Mouse (Mus musculus): ENCODE results near the gene Col27a1. TPM values are rescaled to one million over a fixed set of nuclear protein-coding genes. Genes with fewer than 3 reads are reported as not detected.

Col27a1 gene
- polyA plus RNA-seq (2015; fragmentation: Nextera tagmentation; extraction: Ambion mirVana), result 2.2 and 3.1 TPM in 2 replicates

- WGBS, result under 1% methylated on average over 61 of the region's 61 CpGs
- Histone ChIP-seq H3K4me3 (peak within 1 kb of the TSS; percentile 66), H3K36me3 (replicated peaks) (no peaks in the 10 kb centered on the region), H3K27me3 (replicated peaks) (peaks cover 54% of the 10 kb centered on the region), H3K4me1 (peaks cover 29% of the 10 kb centered on the region), H3K9ac (peak within 1 kb of the TSS; percentile 35), H3K27ac (no peak within 1 kb of the TSS), H3K4me2 (peak within 1 kb of the TSS; percentile 100), H3K9me3 (no peaks in the 10 kb centered on the region)
- peak; percentile 41; the same call in 1 of the 2 replicates for ATAC-seq (replicated peaks)
Measured at GRCm38 (mm10) chr4:63213907-63214621, at the start of gene Col27a1. TSS of gene Col27a1 (plus strand) at chr4:63214004.

- Histone ChIP-seq H3K4me2 (no peak overlapping the region), H3K9me3 (no peaks in the 10 kb centered on the region), H3K27ac (no peak overlapping the region), H3K4me1 (no peaks in the 10 kb centered on the region), H3K4me3 (no peak overlapping the region), H3K27me3 (replicated peaks) (no peaks in the 10 kb centered on the region), H3K9ac (no peak overlapping the region), H3K36me3 (replicated peaks) (no peaks in the 10 kb centered on the region)
- WGBS, result 92% methylated on average over 4 of the region's 4 CpGs
- no peak for ATAC-seq (replicated peaks)
Measured at GRCm38 (mm10) chr4:63165636-63166035, 48.2 kb upstream of the Col27a1 start.

- WGBS, result 83% methylated on average over 5 of the region's 5 CpGs
- H3K27me3 ChIP-seq (replicated peaks), result no peaks in the 10 kb centered on the region
- no peak overlapping the region for H3K4me2 ChIP-seq
- H3K4me3 ChIP-seq, result no peak overlapping the region
- no peaks in the 10 kb centered on the region for H3K4me1 ChIP-seq
- no peak overlapping the region for H3K27ac ChIP-seq
- no peaks in the 10 kb centered on the region for H3K36me3 ChIP-seq (replicated peaks)
- no peak for ATAC-seq (replicated peaks)
- H3K9ac ChIP-seq, result no peak overlapping the region
- H3K9me3 ChIP-seq, result no peaks in the 10 kb centered on the region
Measured at GRCm38 (mm10) chr4:63166323-63166722, 47.5 kb upstream of the Col27a1 start.

DNA sequence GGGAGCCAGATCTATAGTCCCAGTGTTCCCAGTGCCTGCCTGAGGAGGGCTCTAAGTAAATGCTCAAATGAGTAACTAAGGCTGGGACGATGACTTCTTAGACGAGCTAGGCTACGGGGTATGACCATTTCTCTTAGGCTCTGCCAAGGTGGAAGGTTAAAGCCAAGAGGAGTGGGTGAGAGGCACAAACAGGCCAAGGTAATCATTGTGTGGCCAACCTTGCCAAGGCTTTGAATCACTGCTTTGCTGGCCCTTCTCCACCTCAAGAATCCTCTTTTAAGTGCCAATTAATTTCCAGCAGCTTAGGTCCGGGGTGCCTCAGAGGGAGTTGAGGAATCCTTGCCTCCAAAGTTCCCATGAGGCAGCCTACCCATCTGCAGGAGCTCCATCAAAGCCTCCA lies 43.7 kb upstream of the Col27a1 start:
- Histone ChIP-seq H3K9me3 (no peaks in the 10 kb centered on the region), H3K27me3 (replicated peaks) (no peaks in the 10 kb centered on the region), H3K4me1 (no peaks in the 10 kb centered on the region), H3K4me2 (no peak overlapping the region), H3K27ac (no peak overlapping the region), H3K9ac (no peak overlapping the region), H3K36me3 (replicated peaks) (no peaks in the 10 kb centered on the region), H3K4me3 (no peak overlapping the region)
- no peak for ATAC-seq (replicated peaks)
- WGBS, result 86% methylated on average over 4 of the region's 4 CpGs

DNA sequence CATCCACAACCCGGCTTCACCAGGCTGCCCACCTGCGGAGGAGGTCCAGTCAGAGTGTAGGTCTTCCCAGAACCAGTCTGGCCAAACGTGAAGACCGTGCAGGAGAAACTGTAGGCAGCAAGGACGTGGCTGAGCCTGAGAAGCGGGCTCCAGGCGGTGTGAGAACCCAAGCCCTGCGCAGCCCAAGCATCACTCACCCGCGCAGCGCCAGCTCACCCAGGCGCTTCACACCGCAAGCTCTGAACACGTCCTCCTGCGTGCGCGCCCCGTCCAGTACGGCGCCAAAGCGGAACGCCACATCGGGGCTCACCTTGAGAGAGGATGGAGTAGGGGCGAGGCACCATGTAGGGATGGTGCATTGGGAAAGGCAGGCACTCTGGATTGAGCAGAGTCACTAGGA lies 42.7 kb upstream of the Col27a1 start:
- Histone ChIP-seq H3K9me3 (no peaks in the 10 kb centered on the region), H3K4me2 (no peak overlapping the region), H3K9ac (no peak overlapping the region), H3K27me3 (replicated peaks) (no peaks in the 10 kb centered on the region), H3K4me1 (no peaks in the 10 kb centered on the region), H3K36me3 (replicated peaks) (no peaks in the 10 kb centered on the region), H3K27ac (no peak overlapping the region), H3K4me3 (no peak overlapping the region)
- WGBS, result 59% methylated on average over 24 of the region's 24 CpGs
- peak; percentile 69 for ATAC-seq (replicated peaks)

GRCm38 (mm10) chr4:63171969-63172685 lies 41.7 kb upstream of the Col27a1 start, which contains the start of gene Kif12:
TSS of gene Kif12 (minus strand) at chr4:63172131.
- no peaks in the 10 kb centered on the region for H3K27me3 ChIP-seq (replicated peaks)
- H3K4me1 ChIP-seq, result no peaks in the 10 kb centered on the region
- H3K36me3 ChIP-seq (replicated peaks), result no peaks in the 10 kb centered on the region
- H3K4me2 ChIP-seq, result no peak within 1 kb of the TSS
- no peak within 1 kb of the TSS for H3K9ac ChIP-seq
- no peak within 1 kb of the TSS for H3K4me3 ChIP-seq
- H3K27ac ChIP-seq, result no peak within 1 kb of the TSS
- no peaks in the 10 kb centered on the region for H3K9me3 ChIP-seq
- WGBS, result 82% methylated on average over 4 of the region's 4 CpGs
- ATAC-seq (replicated peaks), result no peak

DNA sequence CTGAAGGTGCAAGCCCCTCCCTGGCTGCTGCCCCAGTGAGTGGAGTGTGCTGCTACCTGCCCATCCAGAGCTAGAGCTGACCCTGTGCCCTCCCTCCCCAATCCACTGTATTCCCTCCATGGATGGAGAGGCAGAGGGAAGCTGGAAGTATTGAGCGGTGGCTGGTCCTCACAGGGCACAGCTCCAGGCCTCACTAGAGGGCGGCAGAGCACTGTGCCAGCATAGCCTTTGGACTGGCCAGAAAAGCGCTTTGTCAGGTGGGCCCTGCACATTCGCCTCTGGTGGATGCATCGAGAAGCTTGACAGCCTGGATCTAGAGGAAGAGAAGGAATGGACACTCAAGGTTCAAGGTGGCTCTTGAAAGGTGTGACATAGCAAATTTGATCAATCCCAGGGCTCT lies 32.2 kb upstream of the Col27a1 start:
- Histone ChIP-seq H3K4me3 (no peak overlapping the region), H3K27ac (no peak overlapping the region), H3K9ac (no peak overlapping the region), H3K4me2 (no peak overlapping the region), H3K4me1 (no peaks in the 10 kb centered on the region; the same call in 1 of the 2 replicates), H3K27me3 (replicated peaks) (no peaks in the 10 kb centered on the region), H3K9me3 (no peaks in the 10 kb centered on the region), H3K36me3 (replicated peaks) (no peaks in the 10 kb centered on the region)
- peak; percentile 92 for ATAC-seq (replicated peaks)
- WGBS, result 9% methylated on average over 5 of the region's 5 CpGs

DNA sequence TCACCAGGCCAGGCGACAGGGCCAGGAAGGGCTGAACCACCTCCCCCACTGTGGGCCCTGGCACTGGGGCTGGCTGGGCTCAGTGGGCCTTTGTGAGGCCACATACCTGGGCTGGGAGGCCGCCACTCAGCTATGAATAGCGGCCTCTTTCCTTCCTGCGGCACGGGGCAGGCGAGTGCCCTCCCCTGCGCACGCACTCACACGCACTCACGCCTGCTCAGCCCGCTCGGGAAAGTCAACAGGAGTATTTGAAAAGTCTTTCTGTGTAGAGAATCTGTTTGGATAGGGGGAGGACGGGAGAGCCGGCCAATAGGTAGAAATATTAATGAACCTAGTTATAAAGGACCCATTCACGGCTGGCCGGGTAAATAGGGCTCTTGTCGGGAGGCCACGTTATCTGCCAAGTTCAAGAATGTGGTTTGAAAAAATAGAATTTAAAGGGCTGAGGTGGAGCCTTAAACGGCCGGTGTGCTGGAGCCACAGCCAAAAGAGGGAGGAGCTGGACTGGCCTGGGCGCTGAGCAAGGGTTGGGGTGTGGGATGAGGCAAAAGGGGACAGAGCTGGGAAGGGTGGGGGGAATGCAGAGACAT lies 27.4 kb upstream of the Col27a1 start:
- Histone ChIP-seq H3K9ac (no peak overlapping the region), H3K4me1 (no peaks in the 10 kb centered on the region; the same call in 1 of the 2 replicates), H3K4me2 (no peak overlapping the region), H3K4me3 (no peak overlapping the region), H3K27me3 (replicated peaks) (no peaks in the 10 kb centered on the region), H3K36me3 (replicated peaks) (no peaks in the 10 kb centered on the region), H3K27ac (no peak overlapping the region), H3K9me3 (no peaks in the 10 kb centered on the region)
- 44% methylated on average over 21 of the region's 21 CpGs for WGBS
- ATAC-seq (replicated peaks), result peak; percentile 67

- Histone ChIP-seq H3K27ac (no peak overlapping the region), H3K4me2 (no peak overlapping the region), H3K4me1 (no peaks in the 10 kb centered on the region), H3K36me3 (replicated peaks) (no peaks in the 10 kb centered on the region), H3K27me3 (replicated peaks) (no peaks in the 10 kb centered on the region), H3K9me3 (no peaks in the 10 kb centered on the region), H3K9ac (no peak overlapping the region), H3K4me3 (no peak overlapping the region)
- no peak for ATAC-seq (replicated peaks)
- 73% methylated on average over 5 of the region's 5 CpGs for WGBS
Measured at GRCm38 (mm10) chr4:63191641-63192040, 22.2 kb upstream of the Col27a1 start.

DNA sequence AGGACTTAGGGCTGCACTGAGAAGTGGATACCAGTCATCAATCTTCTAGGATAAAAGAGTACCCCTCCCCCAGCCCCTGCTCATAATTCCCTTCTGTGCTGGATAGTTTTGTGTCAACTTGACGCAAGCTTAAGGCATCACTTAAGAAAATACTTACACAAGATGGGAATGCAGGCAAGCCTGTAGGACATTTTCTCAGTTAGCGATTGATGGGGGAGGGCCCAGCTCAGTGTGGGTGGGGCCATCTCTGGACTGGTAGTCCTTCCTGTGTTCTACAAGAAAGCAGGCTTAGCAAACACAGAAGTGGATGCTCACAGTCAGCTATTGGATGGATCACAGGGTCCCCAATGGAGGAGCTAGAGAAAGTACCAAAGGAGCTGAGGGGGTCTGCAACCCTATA lies 19.4 kb upstream of the Col27a1 start:
- H3K27me3 ChIP-seq (replicated peaks), result no peaks in the 10 kb centered on the region
- no peaks in the 10 kb centered on the region for H3K9me3 ChIP-seq
- ATAC-seq (replicated peaks), result no peak
- WGBS, result 90% methylated on average over 2 of the region's 2 CpGs
- no peaks in the 10 kb centered on the region for H3K36me3 ChIP-seq (replicated peaks)
- no peak overlapping the region for H3K9ac ChIP-seq
- no peaks in the 10 kb centered on the region for H3K4me1 ChIP-seq
- no peak overlapping the region for H3K27ac ChIP-seq
- H3K4me2 ChIP-seq, result no peak overlapping the region
- no peak overlapping the region for H3K4me3 ChIP-seq

GRCm38 (mm10) chr4:63199366-63199765 lies 14.4 kb upstream of the Col27a1 start:
- Histone ChIP-seq H3K36me3 (replicated peaks) (no peaks in the 10 kb centered on the region), H3K27ac (no peak overlapping the region), H3K4me3 (no peak overlapping the region), H3K27me3 (replicated peaks) (no peaks in the 10 kb centered on the region), H3K9ac (no peak overlapping the region), H3K4me2 (no peak overlapping the region), H3K4me1 (no peaks in the 10 kb centered on the region), H3K9me3 (no peaks in the 10 kb centered on the region)
- no peak for ATAC-seq (replicated peaks)
- 91% methylated on average over 5 of the region's 5 CpGs for WGBS

- H3K4me1 ChIP-seq, result no peaks in the 10 kb centered on the region
- no peak overlapping the region for H3K9ac ChIP-seq
- 88% methylated on average over 7 of the region's 7 CpGs for WGBS
- no peaks in the 10 kb centered on the region for H3K9me3 ChIP-seq
- H3K27ac ChIP-seq, result no peak overlapping the region
- no peak overlapping the region for H3K4me2 ChIP-seq
- no peaks in the 10 kb centered on the region for H3K36me3 ChIP-seq (replicated peaks)
- H3K4me3 ChIP-seq, result no peak overlapping the region
- ATAC-seq (replicated peaks), result no peak
- no peaks in the 10 kb centered on the region for H3K27me3 ChIP-seq (replicated peaks)
Measured at GRCm38 (mm10) chr4:63203874-63204273, 9.9 kb upstream of the Col27a1 start.

Measured in midbrain, embryonic 15.5 days (tissue).